ENCODE assay signal across 10 mouse cellular contexts in genomic region chr2:27443450-27443708, GRCm38 (mm10). TPM values are rescaled to one million over a fixed set of nuclear protein-coding genes. Genes with fewer than 3 reads are reported as not detected.
DNase-seq lines count a peak whose midpoint lies in the region; ATAC-seq and TF ChIP-seq lines count a peak whose summit lies in the region.
"Had no signal": no experiment of that assay in that cellular context is flagged by ENCODE, and none has a peak within 500 bp of the region (broad histone marks: within the 10 kb centered on the region; RNA-seq: fewer than 3 reads in every experiment).

No protein-coding gene starts in this region.

- no peak for TF ChIP-seq CTCF in lung, embryonic 14.5 days (IDR thresholded peaks at IDR 0.05; ENCODE audit: low read depth)
- no peak for TF ChIP-seq CTCF in lung, adult 2 months (IDR thresholded peaks at IDR 0.05; ENCODE audit: insufficient read depth, low read length)

- no peak for TF ChIP-seq POLR2A in lung, adult 2 months (IDR thresholded peaks at IDR 0.05; ENCODE audit: borderline replicate concordance, extremely low read depth, low read depth, low read length)

- ATAC-seq in forebrain, embryonic 11.5 days (replicated peaks; ENCODE audit: low FRiP score): no peak
- no peak for ATAC-seq in lung, embryonic 14.5 days (ENCODE audit: insufficient read depth)
- ATAC-seq in neural tube, embryonic 15.5 days (ENCODE audit: low FRiP score): no peak

- H3K4me1 ChIP-seq in forebrain, embryonic 10.5 days: peaks cover 23% of the 10 kb centered on the region
- no peaks in the 10 kb centered on the region; the same call in 1 of the 2 replicates for H3K4me1 ChIP-seq in forebrain, embryonic 11.5 days (replicated peaks; ENCODE audit: control insufficient read depth, insufficient read depth, low read length)
- H3K4me1 ChIP-seq in lung, embryonic 14.5 days (ENCODE audit: insufficient read depth): peaks cover 5% of the 10 kb centered on the region; the same call in 1 of the 2 replicates
- H3K4me1 ChIP-seq in lung, adult 2 months (ENCODE audit: control insufficient read depth, insufficient read depth, low read length): 0 out of 2 replicates have a peak, but pooled peaks cover 4% of the 10 kb centered on the region
- peaks cover 25% of the 10 kb centered on the region for H3K4me1 ChIP-seq in limb, embryonic 10.5 days
- H3K4me1 ChIP-seq in neural tube, embryonic 15.5 days: peaks cover 18% of the 10 kb centered on the region

- H3K27me3 ChIP-seq in forebrain, embryonic 10.5 days (ENCODE audit: poor library complexity, severe bottlenecking): no peaks in the 10 kb centered on the region
- H3K27me3 ChIP-seq in forebrain, embryonic 11.5 days (ENCODE audit: control insufficient read depth, insufficient read depth, low read length): no peaks in the 10 kb centered on the region
- H3K27me3 ChIP-seq in lung, embryonic 14.5 days (ENCODE audit: insufficient read depth, low read length): no peaks in the 10 kb centered on the region
- H3K27me3 ChIP-seq in limb, embryonic 10.5 days (ENCODE audit: low read depth, poor library complexity, severe bottlenecking): no peaks in the 10 kb centered on the region
- H3K27me3 ChIP-seq in neural tube, embryonic 15.5 days (replicated peaks): no peaks in the 10 kb centered on the region

- no peak overlapping the region for H3K27ac ChIP-seq in forebrain, embryonic 10.5 days
- no peak overlapping the region for H3K27ac ChIP-seq in forebrain, embryonic 11.5 days (ENCODE audit: low read depth, low read length)
- H3K27ac ChIP-seq in lung, embryonic 14.5 days (ENCODE audit: low read depth): no peak overlapping the region
- H3K27ac ChIP-seq in limb, embryonic 10.5 days: no peak overlapping the region
- H3K27ac ChIP-seq in neural tube, embryonic 15.5 days (replicated peaks): no peak overlapping the region

- no peaks in the 10 kb centered on the region for H3K9me3 ChIP-seq in forebrain, embryonic 10.5 days
- H3K9me3 ChIP-seq in forebrain, embryonic 11.5 days (ENCODE audit: control insufficient read depth, low read length): no peaks in the 10 kb centered on the region
- H3K9me3 ChIP-seq in lung, embryonic 14.5 days (ENCODE audit: low read depth, low read length): no peaks in the 10 kb centered on the region
- H3K9me3 ChIP-seq in limb, embryonic 10.5 days (replicated peaks): no peaks in the 10 kb centered on the region
- H3K9me3 ChIP-seq in neural tube, embryonic 15.5 days (replicated peaks): no peaks in the 10 kb centered on the region

- H3K9ac ChIP-seq in forebrain, embryonic 11.5 days (ENCODE audit: low read length): no peak overlapping the region
- no peak overlapping the region for H3K9ac ChIP-seq in lung, embryonic 14.5 days
- H3K9ac ChIP-seq in neural tube, embryonic 15.5 days (replicated peaks): peak overlapping the region; percentile 82

- intact Hi-C loops in gastrocnemius, postnatal 14 days (cut with DNase I; ENCODE audit: low total_unique reads): no loop called here

- peak overlapping the region; percentile 71 for H3K4me3 ChIP-seq in forebrain, embryonic 10.5 days
- no peak overlapping the region for H3K4me3 ChIP-seq in forebrain, embryonic 11.5 days (ENCODE audit: low read depth, low read length)
- 0 out of 2 replicates have a peak overlapping the region, but pooled peaks have one; percentile 55 for H3K4me3 ChIP-seq in lung, embryonic 14.5 days (ENCODE audit: low read depth, low read length)
- H3K4me3 ChIP-seq in lung, adult 2 months (replicated peaks; ENCODE audit: extremely low read depth, low read depth, low read length): no peak overlapping the region
- peak overlapping the region; percentile 65 for H3K4me3 ChIP-seq in limb, embryonic 10.5 days
- H3K4me3 ChIP-seq in neural tube, embryonic 15.5 days (replicated peaks): peak overlapping the region; percentile 79

- H3K4me2 ChIP-seq in forebrain, embryonic 11.5 days (ENCODE audit: low read depth, low read length, severe bottlenecking): no peak overlapping the region
- peak overlapping the region; percentile 84; the same call in 1 of the 2 replicates for H3K4me2 ChIP-seq in lung, embryonic 14.5 days
- H3K4me2 ChIP-seq in neural tube, embryonic 15.5 days: peak overlapping the region; percentile 80

- H3K36me3 ChIP-seq in forebrain, embryonic 10.5 days (replicated peaks): peaks cover 43% of the 10 kb centered on the region
- peaks cover 4% of the 10 kb centered on the region; the same call in 1 of the 2 replicates for H3K36me3 ChIP-seq in forebrain, embryonic 11.5 days (ENCODE audit: control insufficient read depth, insufficient read depth, low read length)
- peaks cover 39% of the 10 kb centered on the region for H3K36me3 ChIP-seq in lung, embryonic 14.5 days (ENCODE audit: insufficient read depth)
- H3K36me3 ChIP-seq in limb, embryonic 10.5 days: peaks cover 41% of the 10 kb centered on the region
- peaks cover 35% of the 10 kb centered on the region for H3K36me3 ChIP-seq in neural tube, embryonic 15.5 days

- no peak for DNase-seq in forebrain, embryonic 10.5 days (ENCODE audit: extremely low spot score, low spot score)
- no peak for DNase-seq in forebrain, embryonic 11.5 days (ENCODE audit: low spot score)
- DNase-seq in lung, embryonic 14.5 days: no peak
- no peak for DNase-seq in lung, adult 2 months
- no peak for DNase-seq in limb, embryonic 10.5 days (ENCODE audit: low spot score)
- DNase-seq in gastrocnemius, postnatal 14 days: no peak
- DNase-seq in lung, postnatal 36 days: no peak
- DNase-seq: heart, adult 18-20 months; kidney, postnatal 25 days had no signal

- 80% methylated on average over 5 of the region's 5 CpGs for WGBS in forebrain, embryonic 10.5 days
- 68% methylated on average over 5 of the region's 5 CpGs for WGBS in forebrain, embryonic 11.5 days
- 74% methylated on average over 5 of the region's 5 CpGs for WGBS in lung, embryonic 14.5 days
- 83% methylated on average over 5 of the region's 5 CpGs for whole genome bisulfite sequencing in lung, adult 2 months
- WGBS in limb, embryonic 10.5 days: 82% methylated on average over 5 of the region's 5 CpGs
- WGBS in neural tube, embryonic 15.5 days: 78% methylated on average over 5 of the region's 5 CpGs

RNA-seq across cellular contexts. Expression of gene Brd3os, which starts 1.3 kb away (rescaled TPM):
- polyA plus RNA-seq in forebrain, embryonic 10.5 days (2016; fragmentation: Nextera tagmentation; extraction: Ambion mirVana): 10.2 and 11.0 TPM in 2 replicates
- polyA plus RNA-seq in forebrain, embryonic 11.5 days (2014; fragmentation: Nextera tagmentation; extraction: Ambion mirVana): 14.4 and 16.0 TPM in 2 replicates
- 7.0 and 8.1 TPM in 2 replicates for polyA plus RNA-seq in lung, embryonic 14.5 days (2014; fragmentation: Nextera tagmentation; extraction: Ambion mirVana)
- 9.3 and 10.6 TPM in 2 replicates for polyA plus RNA-seq in lung, adult 2 months (2012; rRNA removed)
- polyA plus RNA-seq in limb, embryonic 10.5 days (2016; fragmentation: Nextera tagmentation; extraction: Ambion mirVana): 5.2 and 7.6 TPM in 2 replicates
- 40.4 and 45.0 TPM in 2 replicates for polyA plus RNA-seq in neural tube, embryonic 15.5 days (2015; fragmentation: Nextera tagmentation; extraction: Ambion mirVana)
- 1 to 10 TPM in 1 of 2 experiments, under 1 TPM in 1; 1.00 to 1.4 TPM for total RNA-seq in gastrocnemius, postnatal 14 days (2021)

RNA-seq across cellular contexts. Expression of gene Vav2, which starts 16.5 kb away (rescaled TPM):
- polyA plus RNA-seq in forebrain, embryonic 10.5 days (2016; fragmentation: Nextera tagmentation; extraction: Ambion mirVana): 11.5 and 11.8 TPM in 2 replicates
- 12.7 and 15.7 TPM in 2 replicates for polyA plus RNA-seq in forebrain, embryonic 11.5 days (2014; fragmentation: Nextera tagmentation; extraction: Ambion mirVana)
- polyA plus RNA-seq in lung, embryonic 14.5 days (2014; fragmentation: Nextera tagmentation; extraction: Ambion mirVana): 8.6 and 8.8 TPM in 2 replicates
- 30.9 and 32.7 TPM in 2 replicates for polyA plus RNA-seq in lung, adult 2 months (2012; rRNA removed)
- polyA plus RNA-seq in limb, embryonic 10.5 days (2016; fragmentation: Nextera tagmentation; extraction: Ambion mirVana): 9.2 and 9.6 TPM in 2 replicates
- polyA plus RNA-seq in neural tube, embryonic 15.5 days (2015; fragmentation: Nextera tagmentation; extraction: Ambion mirVana): 12.4 and 15.5 TPM in 2 replicates
- total RNA-seq in gastrocnemius, postnatal 14 days (2021): 1 to 10 TPM; 3.2 to 4.0 TPM

Comparison
In these comparisons a context has a peak if more than half of its experiments do, and no peak if none do; other contexts are left out.
1. H3K4me3 ChIP-seq: peak in forebrain, embryonic 10.5 days (single experiment), lung, embryonic 14.5 days (single experiment), limb, embryonic 10.5 days (single experiment) and neural tube, embryonic 15.5 days (single experiment); none in forebrain, embryonic 11.5 days (single experiment) and lung, adult 2 months (single experiment).